Mouse (Mus musculus): ENCODE results near the gene Taco1. TPM values are rescaled to one million over a fixed set of nuclear protein-coding genes. Genes with fewer than 3 reads are reported as not detected.
"Not testable (repeated sequence)": the region's sequence is repeated elsewhere in the genome, so short reads cannot be mapped to it uniquely, and the experiment has no call there.

Gene Taco1
- 10 to 100 TPM; 20.4 to 21.3 TPM for total RNA-seq (2021)
- long read RNA-seq, experiment 1, transcript Taco1-201 (5 exons, 1,383 nt) = major isoform, 5 of 6 reads
- long read RNA-seq, experiment 1, partial matches to known transcripts = 0 of 6 reads
- long read RNA-seq, experiment 1, other reads (novel, unspliced or antisense) = 1 of 6 reads
- long read RNA-seq, experiment 2, transcript Taco1-201 (5 exons, 1,383 nt) = major isoform, 5 of 5 reads
- long read RNA-seq, experiment 2, partial matches to known transcripts = 0 of 5 reads
- long read RNA-seq, experiment 2, other reads (novel, unspliced or antisense) = 0 of 5 reads

DNA sequence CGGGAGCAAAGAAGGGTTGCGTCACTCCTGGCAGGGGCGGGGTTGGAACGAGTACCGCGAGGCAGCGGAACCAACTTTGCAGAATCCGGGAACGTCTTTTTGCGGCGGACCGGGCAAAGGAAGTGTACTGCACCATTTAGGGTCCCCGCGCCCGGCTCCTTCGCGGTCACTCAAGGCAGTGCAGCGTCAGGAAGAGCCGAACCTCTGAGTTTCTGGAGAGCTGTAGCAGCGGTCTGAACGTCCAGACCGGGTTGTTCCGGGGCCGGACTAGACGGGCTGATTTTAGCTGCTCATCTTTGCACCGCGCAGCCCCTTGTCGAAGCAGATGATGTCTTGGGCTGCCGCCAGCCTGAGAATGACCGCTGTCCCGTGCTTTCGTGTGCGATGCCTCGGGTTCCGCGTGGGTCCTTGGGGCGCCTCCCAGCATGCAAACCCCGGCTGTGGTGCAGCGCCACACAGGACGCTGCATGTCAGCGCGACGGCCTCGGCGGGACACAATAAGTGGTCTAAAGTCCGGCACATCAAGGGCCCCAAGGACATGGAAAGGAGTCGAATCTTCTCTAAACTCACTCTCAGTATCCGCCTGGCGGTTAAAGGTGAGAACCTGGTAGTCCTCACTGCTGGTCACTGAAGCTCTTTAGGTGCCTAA lies at the start of gene Taco1:
TSS of gene Taco1 (plus strand) at position 139 of the 649 bp plus-strand sequence.
- peak; percentile 67 for TF ChIP-seq CTCF (conservative IDR thresholded peaks at IDR 0.05)
- peak within 1 kb of the TSS; percentile 82 for H3K4me3 ChIP-seq
- peak within 1 kb of the TSS; percentile 92 for H3K27ac ChIP-seq
- peak; percentile 95 to 96 for DNase-seq (ENCODE audit: low spot score in 2 of 2)

DNA sequence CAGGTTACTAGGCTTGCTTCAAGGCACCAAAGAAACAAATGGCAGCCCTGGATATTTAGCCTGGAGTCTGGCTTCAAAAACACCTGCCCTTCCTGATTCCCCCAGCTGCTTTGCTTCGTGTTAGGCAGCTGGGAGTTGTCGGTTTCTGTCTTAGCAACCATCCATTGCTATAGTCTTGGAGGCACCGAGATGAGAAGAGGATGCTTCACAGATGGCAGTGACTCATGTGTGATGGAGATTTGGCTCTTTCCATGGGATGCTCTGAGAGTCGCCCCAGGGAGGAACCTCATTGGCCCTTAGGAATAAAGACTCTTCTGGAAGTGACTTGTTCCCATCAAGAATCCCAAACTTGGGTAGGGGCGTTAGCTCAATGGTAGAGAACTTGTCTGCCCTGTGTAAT lies 49.4 kb upstream of the Taco1 start:
- H3K27ac ChIP-seq = no peak overlapping the region
- DNase-seq (ENCODE audit: low spot score in 2 of 2) = no peak
- H3K4me3 ChIP-seq = no peak overlapping the region
- TF ChIP-seq CTCF (conservative IDR thresholded peaks at IDR 0.05) = no peak

- H3K4me3 ChIP-seq = peak overlapping the region; percentile 53
- peak; percentile 29 to 58 for DNase-seq (ENCODE audit: low spot score in 2 of 2)
- no peak for TF ChIP-seq CTCF (conservative IDR thresholded peaks at IDR 0.05)
- H3K27ac ChIP-seq = peak overlapping the region; percentile 67
Observed at GRCm38 (mm10) chr11:106020051-106020763, 45.7 kb upstream of the Taco1 start.

DNA sequence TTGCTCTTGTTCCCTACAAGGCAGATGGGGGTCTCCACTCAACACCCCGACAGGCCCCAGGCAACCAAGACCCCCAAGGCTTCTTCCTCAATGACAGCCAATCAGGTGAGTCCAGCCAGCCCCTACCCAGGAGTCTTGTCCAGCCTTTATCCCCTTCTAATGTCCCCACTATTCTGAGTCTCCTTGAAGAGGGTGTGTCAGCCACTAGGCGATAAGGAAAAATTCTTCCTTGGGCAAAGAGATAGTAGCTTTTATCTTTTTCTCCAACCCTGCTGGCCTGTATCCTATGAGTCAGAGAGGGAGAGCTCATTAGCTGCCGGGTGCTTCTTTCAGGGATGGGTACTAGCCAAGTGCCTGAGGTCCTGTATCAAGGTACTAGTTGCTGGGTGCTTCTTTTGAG lies 40.1 kb upstream of the Taco1 start:
- DNase-seq (ENCODE audit: low spot score in 2 of 2) = no peak

GRCm38 (mm10) chr11:106026465-106027151 lies 39.3 kb upstream of the Taco1 start:
- H3K27ac ChIP-seq = no peak overlapping the region
- DNase-seq (ENCODE audit: low spot score in 2 of 2) = peak; percentile 51 to 79
- TF ChIP-seq CTCF (conservative IDR thresholded peaks at IDR 0.05) = peak; percentile 93
- H3K4me3 ChIP-seq = no peak overlapping the region

More for the DNA sequence above, 40.1 kb upstream of the Taco1 start:
- TF ChIP-seq CTCF (conservative IDR thresholded peaks at IDR 0.05) = no peak
- Histone ChIP-seq H3K4me3 (no peak overlapping the region), H3K27ac (no peak overlapping the region)

DNA sequence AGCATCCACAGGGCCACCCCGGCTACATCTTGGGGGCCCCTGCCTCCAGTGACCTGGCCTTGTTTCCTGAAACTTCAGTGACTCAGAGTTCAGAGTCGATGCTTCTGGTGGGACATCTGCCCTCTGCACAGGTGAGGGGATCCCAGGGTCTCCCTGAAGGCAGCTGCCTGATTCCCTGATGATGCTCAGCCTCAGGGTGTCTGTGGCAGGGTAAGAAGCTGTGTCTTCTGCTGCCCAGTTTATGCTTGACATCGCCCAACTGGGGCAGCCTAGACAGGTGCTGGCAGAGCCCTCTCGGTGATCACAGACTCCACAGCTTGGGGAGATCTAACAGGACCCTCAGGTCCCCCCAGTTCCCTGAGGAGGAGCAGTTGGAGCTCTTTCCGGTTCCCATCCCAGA lies 38.3 kb upstream of the Taco1 start:
- DNase-seq (ENCODE audit: low spot score in 2 of 2) = no peak

DNA sequence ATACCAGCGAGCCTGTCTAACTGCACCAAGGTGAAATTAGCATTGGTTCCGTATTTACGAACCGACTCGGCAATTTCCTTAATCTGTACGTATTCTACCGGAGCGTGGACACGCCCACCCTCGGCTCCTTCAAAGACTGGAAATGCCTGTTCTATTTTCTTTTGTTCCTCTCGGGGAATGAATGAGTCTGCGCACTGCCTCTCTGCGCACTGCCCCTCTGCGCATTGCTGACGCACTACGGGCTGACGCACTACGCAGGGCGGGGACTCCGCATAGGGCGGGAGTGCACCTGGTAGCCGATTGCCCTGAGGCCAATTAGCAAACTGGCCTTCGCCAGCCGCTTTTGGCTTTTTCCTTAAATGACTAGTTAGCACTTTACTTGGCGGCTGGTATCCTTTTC lies 33.8 kb upstream of the Taco1 start:
- H3K27ac ChIP-seq; DNase-seq (ENCODE audit: low spot score in 2 of 2): not testable (repeated sequence)
- peak overlapping the region; percentile 47 for H3K4me3 ChIP-seq

More for the DNA sequence above, 38.3 kb upstream of the Taco1 start:
- no peak overlapping the region for H3K27ac ChIP-seq
- H3K4me3 ChIP-seq = no peak overlapping the region
- no peak for TF ChIP-seq CTCF (conservative IDR thresholded peaks at IDR 0.05)

- DNase-seq (ENCODE audit: low spot score in 2 of 2) = peak in 1 of 2 experiments; percentile 24
- TF ChIP-seq CTCF (conservative IDR thresholded peaks at IDR 0.05) = no peak
- peak overlapping the region; percentile 87 for H3K27ac ChIP-seq
- no peak overlapping the region for H3K4me3 ChIP-seq
Observed at GRCm38 (mm10) chr11:106033491-106033919, 32.4 kb upstream of the Taco1 start.

- no peak for TF ChIP-seq CTCF (conservative IDR thresholded peaks at IDR 0.05)
- Histone ChIP-seq H3K27ac (no peak overlapping the region), H3K4me3 (no peak overlapping the region)
- DNase-seq (ENCODE audit: low spot score in 2 of 2) = no peak
Observed at GRCm38 (mm10) chr11:106034986-106035385, 30.9 kb upstream of the Taco1 start.

DNA sequence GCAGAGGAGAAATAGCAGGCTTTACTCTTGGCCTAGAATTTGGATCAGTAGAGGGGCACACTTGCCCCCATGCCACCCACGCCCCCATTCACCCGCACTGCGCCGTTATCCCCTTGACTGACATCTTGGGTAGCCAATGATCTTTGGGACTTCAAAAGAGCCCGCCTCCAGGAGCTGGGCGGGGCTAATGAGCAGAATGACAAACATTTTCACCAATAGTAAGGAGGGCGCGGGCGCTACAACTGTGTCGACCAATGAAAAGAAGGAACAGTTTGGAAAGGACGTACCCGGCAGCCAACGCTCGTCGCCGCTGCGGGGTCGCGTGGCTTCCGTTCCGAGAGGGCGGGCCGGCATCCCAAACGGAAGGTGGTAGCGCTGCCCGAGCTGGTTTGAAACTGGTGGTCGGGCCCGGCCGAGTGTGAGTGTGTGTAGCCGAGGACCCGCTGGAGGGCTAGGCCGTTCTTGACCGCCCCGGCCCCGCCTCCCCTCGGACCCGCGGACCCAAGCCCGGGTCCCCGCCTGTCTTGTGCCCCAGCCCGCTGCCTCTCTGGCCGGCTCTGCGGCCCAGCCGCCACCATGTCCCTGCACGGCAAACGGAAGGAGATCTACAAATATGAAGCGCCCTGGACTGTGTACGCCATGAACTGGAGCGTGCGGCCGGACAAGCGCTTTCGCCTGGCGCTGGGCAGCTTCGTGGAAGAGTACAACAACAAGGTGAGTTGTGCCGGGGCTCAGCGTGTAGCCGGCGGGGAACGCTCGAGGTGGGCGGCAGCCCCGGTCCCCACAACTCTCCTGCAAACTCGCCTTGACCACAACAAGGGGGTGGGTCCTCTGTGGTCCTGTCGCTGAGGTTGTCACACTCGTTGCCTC lies 29.1 kb upstream of the Taco1 start, which contains the start of gene Dcaf7:
TSS of gene Dcaf7 (plus strand) at position 325 of the 870 bp plus-strand sequence.
- Histone ChIP-seq H3K4me3 (peak within 1 kb of the TSS; percentile 92), H3K27ac (peak within 1 kb of the TSS; percentile 92)
- 0 out of 2 replicates have a peak, but pooled peaks have one; percentile 11 for TF ChIP-seq CTCF (conservative IDR thresholded peaks at IDR 0.05)
- peak; percentile 98 for DNase-seq (ENCODE audit: low spot score in 2 of 2)

GRCm38 (mm10) chr11:106037418-106037751 lies 28.5 kb upstream of the Taco1 start:
- peak; percentile 75 to 76 for DNase-seq (ENCODE audit: low spot score in 2 of 2)
- Histone ChIP-seq H3K27ac (peak overlapping the region; percentile 92), H3K4me3 (peak overlapping the region; percentile 92)
- TF ChIP-seq CTCF (conservative IDR thresholded peaks at IDR 0.05) = no peak

DNA sequence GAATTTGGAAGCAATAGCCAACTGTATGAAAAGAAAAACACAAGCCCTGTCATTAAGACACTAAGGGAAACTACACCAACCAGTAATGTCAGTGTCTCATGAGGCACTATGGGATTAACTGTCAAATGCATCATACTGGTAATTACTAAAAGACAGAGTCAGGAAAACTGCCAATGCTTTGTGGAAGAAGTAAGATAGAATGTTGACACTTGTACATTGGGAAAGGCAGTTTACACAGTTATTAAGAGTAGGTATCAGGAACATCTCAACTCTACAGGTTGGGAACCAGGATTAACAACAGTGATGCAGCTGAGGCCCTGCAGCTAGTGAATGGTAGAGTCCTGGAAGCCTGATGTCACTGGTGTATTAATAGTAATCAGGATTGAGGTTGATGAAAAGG lies 21.5 kb upstream of the Taco1 start:
- Histone ChIP-seq H3K4me3 (no peak overlapping the region), H3K27ac (no peak overlapping the region)
- DNase-seq (ENCODE audit: low spot score in 2 of 2) = no peak
- no peak for TF ChIP-seq CTCF (conservative IDR thresholded peaks at IDR 0.05)
